Comparison of ENCODE assay signal across 8 mouse cellular contexts in genomic region chr11:31871911-31872310, GRCm38 (mm10). TPM values are rescaled to one million over a fixed set of nuclear protein-coding genes. Genes with fewer than 3 reads are reported as not detected.
DNase-seq lines count a peak whose midpoint lies in the region; ATAC-seq and TF ChIP-seq lines count a peak whose summit lies in the region.

TSS of gene Cpeb4 (plus strand) at chr11:31872211.

- no peak for DNase-seq in liver, adult 2 months (ENCODE audit: extremely low read depth, low read depth, low spot score)
- no peak for DNase-seq in liver
- no peak for DNase-seq in heart, postnatal 10 days
- no peak for DNase-seq in thymus, postnatal 10 days (ENCODE audit: low spot score in 2 of 2)
- DNase-seq in urinary bladder, adult 18-20 months (ENCODE audit: low spot score in 2 of 2): no peak

- no peaks in the 10 kb centered on the region for H3K9me3 ChIP-seq in embryonic facial prominence, embryonic 15.5 days (replicated peaks)
- no peaks in the 10 kb centered on the region for H3K9me3 ChIP-seq in limb, embryonic 13.5 days
- no peaks in the 10 kb centered on the region for H3K9me3 ChIP-seq in stomach, embryonic 15.5 days

- H3K27me3 ChIP-seq in liver, adult 2 months (ENCODE audit: control insufficient read depth, insufficient read depth, low read length): no peaks in the 10 kb centered on the region
- no peaks in the 10 kb centered on the region for H3K27me3 ChIP-seq in embryonic facial prominence, embryonic 15.5 days
- no peaks in the 10 kb centered on the region for H3K27me3 ChIP-seq in limb, embryonic 13.5 days
- no peaks in the 10 kb centered on the region for H3K27me3 ChIP-seq in stomach, embryonic 15.5 days (replicated peaks)

- peak within 1 kb of the TSS; percentile 90 for H3K9ac ChIP-seq in liver, adult 2 months (ENCODE audit: low read depth, low read length)
- H3K9ac ChIP-seq in embryonic facial prominence, embryonic 15.5 days: peak within 1 kb of the TSS; percentile 77
- peak within 1 kb of the TSS; percentile 84 for H3K9ac ChIP-seq in limb, embryonic 13.5 days
- peak within 1 kb of the TSS; percentile 68; the same call in 1 of the 2 replicates for H3K9ac ChIP-seq in stomach, embryonic 15.5 days

- peaks cover 1% of the 10 kb centered on the region; the same call in 1 of the 2 replicates for H3K36me3 ChIP-seq in liver, adult 2 months (ENCODE audit: control insufficient read depth, insufficient read depth, low read length)
- no peaks in the 10 kb centered on the region for H3K36me3 ChIP-seq in embryonic facial prominence, embryonic 15.5 days
- no peaks in the 10 kb centered on the region for H3K36me3 ChIP-seq in limb, embryonic 13.5 days
- no peaks in the 10 kb centered on the region for H3K36me3 ChIP-seq in stomach, embryonic 15.5 days

- ATAC-seq in embryonic facial prominence, embryonic 15.5 days (ENCODE audit: insufficient number of reproducible peaks, low FRiP score, low TSS enrichment, low read depth): no peak
- ATAC-seq in limb, embryonic 13.5 days (ENCODE audit: low FRiP score, low read depth): no peak
- ATAC-seq in stomach, embryonic 15.5 days (ENCODE audit: insufficient read depth, low FRiP score, low read depth): no peak

- H3K79me2 ChIP-seq in liver, adult 2 months (ENCODE audit: control insufficient read depth, insufficient read depth, low read length): peaks cover 12% of the 10 kb centered on the region; the same call in 1 of the 2 replicates

- peak within 1 kb of the TSS; percentile 81 for H3K27ac ChIP-seq in liver, adult 2 months (replicated peaks; ENCODE audit: insufficient read depth, low read depth, low read length)
- H3K27ac ChIP-seq in embryonic facial prominence, embryonic 15.5 days (replicated peaks): peak within 1 kb of the TSS; percentile 78
- 0 out of 2 replicates have a peak within 1 kb of the TSS, but pooled peaks have one; percentile 44 for H3K27ac ChIP-seq in limb, embryonic 13.5 days
- peak within 1 kb of the TSS; percentile 67; the same call in 1 of the 2 replicates for H3K27ac ChIP-seq in stomach, embryonic 15.5 days

- H3K4me3 ChIP-seq in liver, adult 2 months (ENCODE audit: insufficient read depth, low read depth, low read length): peak within 1 kb of the TSS; percentile 69
- peak within 1 kb of the TSS; percentile 90 for H3K4me3 ChIP-seq in embryonic facial prominence, embryonic 15.5 days (replicated peaks)
- H3K4me3 ChIP-seq in limb, embryonic 13.5 days: peak within 1 kb of the TSS; percentile 84
- peak within 1 kb of the TSS; percentile 83 for H3K4me3 ChIP-seq in stomach, embryonic 15.5 days (replicated peaks)

- H3K4me1 ChIP-seq in liver, adult 2 months (ENCODE audit: control insufficient read depth, insufficient read depth, low read length): peaks cover 8% of the 10 kb centered on the region; the same call in 1 of the 2 replicates
- H3K4me1 ChIP-seq in embryonic facial prominence, embryonic 15.5 days: peaks cover 24% of the 10 kb centered on the region
- peaks cover 31% of the 10 kb centered on the region for H3K4me1 ChIP-seq in limb, embryonic 13.5 days
- H3K4me1 ChIP-seq in stomach, embryonic 15.5 days: no peaks in the 10 kb centered on the region

- intact Hi-C loops in heart, postnatal 10 days (cut with DNase I): loop anchor here (1.0 to 10.0 kb wide), 6 partner anchors 29 to 1293 kb away; partner anchors contain the start of gene Npm1

- WGBS in liver, adult 2 months: 27% methylated on average over 4 of the region's 4 CpGs
- WGBS in embryonic facial prominence, embryonic 15.5 days: 81% methylated on average over 4 of the region's 4 CpGs
- 85% methylated on average over 4 of the region's 4 CpGs for WGBS in limb, embryonic 13.5 days
- 83% methylated on average over 4 of the region's 4 CpGs for WGBS in stomach, embryonic 15.5 days

- no peak for TF ChIP-seq POLR2A in liver, adult 2 months (IDR thresholded peaks at IDR 0.05; ENCODE audit: extremely low read depth, insufficient read depth, low read length)

- peak within 1 kb of the TSS; percentile 65 for H3K4me2 ChIP-seq in embryonic facial prominence, embryonic 15.5 days (replicated peaks)
- peak within 1 kb of the TSS; percentile 93 for H3K4me2 ChIP-seq in limb, embryonic 13.5 days (replicated peaks)
- H3K4me2 ChIP-seq in stomach, embryonic 15.5 days: peak within 1 kb of the TSS; percentile 83

- TF ChIP-seq CTCF in liver, adult 2 months (IDR thresholded peaks at IDR 0.05; ENCODE audit: low read depth, low read length): no peak

RNA-seq across cellular contexts. Expression of gene Cpeb4, which starts in this region (rescaled TPM):
- 30.6 and 37.0 TPM in 2 replicates for total RNA-seq in liver, adult 2 months (2014; rRNA removed)
- 9.0 and 10.3 TPM in 2 replicates for polyA plus RNA-seq in liver, adult 2 months (2012; rRNA removed)
- 3.4 and 3.8 TPM in 2 replicates for polyA plus RNA-seq in embryonic facial prominence, embryonic 15.5 days (2015; fragmentation: Nextera tagmentation; extraction: Ambion mirVana)
- 10 to 100 TPM; 68.0 to 72.2 TPM for total RNA-seq in heart, postnatal 10 days (2021)
- 2.3 and 2.4 TPM in 2 replicates for polyA plus RNA-seq in limb, embryonic 13.5 days (2015; fragmentation: Nextera tagmentation; extraction: Ambion mirVana)
- polyA plus RNA-seq in stomach, embryonic 15.5 days (2015; fragmentation: Nextera tagmentation; extraction: Ambion mirVana): 4.2 and 4.6 TPM in 2 replicates
